Mouse (Mus musculus) C2C12 (cell line): Measurements from ENCODE around the gene Ap4b1.

ENCODE experiments used
- CEBPB ChIP-seq: IDR thresholded peaks from one replicate; pipeline ENCODE4 v1.6.1; 2011; ENCODE audit warnings: low read depth, mild to moderate bottlenecking, control low read depth, moderate library complexity
- CTCF ChIP-seq: IDR thresholded peaks from one replicate; pipeline ENCODE4 v1.5.1; 2011; ENCODE audit not compliant: control insufficient read depth, insufficient read depth, insufficient read length
- FOSL1 ChIP-seq: IDR thresholded peaks from one replicate; pipeline ENCODE4 v1.8.0; 2011; ENCODE audit warnings: mild to moderate bottlenecking, low read length; ENCODE audit not compliant: poor library complexity, insufficient read depth, severe bottlenecking
- MAX ChIP-seq: IDR thresholded peaks from one replicate; pipeline ENCODE4 v1.6.1; 2011; ENCODE audit warnings: mild to moderate bottlenecking, control low read depth
- MYOD1 ChIP-seq: IDR thresholded peaks from one replicate; pipeline ENCODE4 v1.6.1; 2011; ENCODE audit warnings: low read depth; ENCODE audit not compliant: control insufficient read depth, insufficient read length
- MYOG ChIP-seq: IDR thresholded peaks from one replicate; pipeline ENCODE4 v1.6.1; 2011; ENCODE audit not compliant: control insufficient read depth, insufficient read length; ENCODE audit errors: extremely low read depth
- USF1 ChIP-seq: IDR thresholded peaks from one replicate; pipeline ENCODE4 v1.6.1; 2011; ENCODE audit warnings: low read depth, mild to moderate bottlenecking, control low read depth, moderate library complexity

DNA sequence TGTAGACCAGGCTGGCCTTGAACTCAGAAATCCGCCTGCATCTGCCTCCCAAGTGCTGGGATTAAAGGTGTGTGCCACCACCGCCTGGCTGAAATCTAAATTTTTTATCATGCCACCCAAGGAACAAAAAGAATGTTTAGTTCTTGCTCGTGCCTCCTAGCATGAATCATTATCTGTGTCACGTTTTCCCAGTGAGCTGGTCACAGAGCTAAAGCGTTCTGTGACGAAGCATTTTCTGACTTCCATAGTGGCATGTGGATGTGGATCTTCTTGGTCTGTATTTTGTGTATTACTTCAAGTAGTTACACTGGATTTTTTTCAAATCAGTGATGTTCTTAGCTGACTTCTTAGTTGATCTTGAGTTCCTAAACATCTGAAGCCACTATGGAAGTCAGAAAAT, 1.6 kb downstream of the Ap4b1 start:
- TF ChIP-seq CTCF (no peak), USF1 (no peak), MAX (no peak), MYOD1 (no peak), MYOG (no peak), CEBPB (no peak), FOSL1 (no peak)
